21 mouse cellular contexts compared by ENCODE assay signal in the genomic region with DNA sequence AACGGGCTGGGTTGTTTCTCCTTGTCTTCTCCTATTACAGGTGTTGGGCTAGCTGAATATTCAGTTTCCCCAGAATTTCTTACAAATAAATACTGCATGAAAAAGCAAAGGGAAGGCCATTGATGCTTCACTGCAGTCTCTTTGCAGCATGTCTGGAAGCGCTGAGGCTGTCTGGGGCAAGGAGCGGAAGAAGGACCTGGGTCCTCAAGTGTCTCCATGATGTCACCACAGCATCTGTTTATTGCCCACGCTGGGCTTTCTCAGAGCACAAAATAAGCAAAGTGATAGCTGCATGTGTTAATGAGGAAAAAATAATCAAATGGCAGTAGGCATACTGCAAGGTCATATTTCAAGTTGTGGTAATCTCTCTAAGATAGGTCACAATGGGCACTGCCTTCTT.
"Had no signal": no experiment of that assay in that cellular context is flagged by ENCODE, and none has a peak within 500 bp of the region (broad histone marks: within the 10 kb centered on the region; RNA-seq: fewer than 3 reads in every experiment).

No protein-coding gene starts in this region.

- H3K4me3 ChIP-seq: gastrocnemius, adult 2 months; heart, adult 2 months; heart, embryonic 13.5 days; heart, embryonic 15.5 days; hindbrain, embryonic 10.5 days; hindbrain, embryonic 12.5 days; intestine, embryonic 15.5 days; layer of hippocampus, adult 2 months; left cerebral cortex, adult 2 months; limb, embryonic 12.5 days had no signal

- H3K27me3 ChIP-seq: heart, embryonic 13.5 days; heart, embryonic 15.5 days; hindbrain, embryonic 12.5 days; intestine, embryonic 15.5 days; limb, embryonic 12.5 days had no signal

- H3K36me3 ChIP-seq: heart, embryonic 13.5 days; heart, embryonic 15.5 days; hindbrain, embryonic 10.5 days; hindbrain, embryonic 12.5 days; intestine, embryonic 15.5 days; limb, embryonic 12.5 days had no signal

- H3K4me1 ChIP-seq: heart, embryonic 13.5 days; heart, embryonic 15.5 days; hindbrain, embryonic 12.5 days; intestine, embryonic 15.5 days had no signal

- H3K27ac ChIP-seq: gastrocnemius, adult 2 months; heart, adult 2 months; heart, embryonic 13.5 days; heart, embryonic 15.5 days; hindbrain, embryonic 10.5 days; hindbrain, embryonic 12.5 days; hindbrain, embryonic 14.5 days; intestine, embryonic 15.5 days; layer of hippocampus, adult 2 months; left cerebral cortex, adult 2 months; limb, embryonic 12.5 days; liver, embryonic 14.5 days had no signal

- DNase-seq: gastrocnemius, adult 2 months; gastrocnemius, postnatal 10 days; gastrocnemius, postnatal 25 days; heart, adult 2 months; heart, postnatal 4 days; kidney, adult 18-20 months; kidney, adult 8-10 months; kidney, postnatal 10 days; kidney, postnatal 25 days; kidney, postnatal 4 days; liver had no signal

- H3K9me3 ChIP-seq: heart, embryonic 13.5 days; heart, embryonic 15.5 days; hindbrain, embryonic 10.5 days; hindbrain, embryonic 12.5 days; intestine, embryonic 15.5 days; limb, embryonic 12.5 days had no signal
